Mouse (Mus musculus): ENCODE measurements around the gene Csf2. TPM values are rescaled to one million over a fixed set of nuclear protein-coding genes. Genes with fewer than 3 reads are reported as not detected.

Csf2 gene
- total and polyA plus RNA-seq, 3 experiments: 0.79 to 2.4 (median 1.9) TPM

- no peaks in the 10 kb centered on the region for H3K27me3 ChIP-seq (replicated peaks)
- H3K9me3 ChIP-seq (replicated peaks; ENCODE audit: low read length): no peaks in the 10 kb centered on the region
- dilution Hi-C loops (cut with MboI; ENCODE audit: extremely low pct_ligation_motif_present, extremely low pct_unique_long_range_greater_than_20kb, low sequenced_read_pairs): no loop called here
Measured at GRCm38 (mm10) chr11:54269191-54269896, 19.9 kb upstream of the Csf2 start.

GRCm38 (mm10) chr11:54267177-54267576, 17.7 kb upstream of the Csf2 start, which contains the start of gene Il3:
Gene Il3, minus strand, starts transcription at chr11:54267277.
- Histone ChIP-seq H3K4me3 (replicated peaks in 1 of 3; ENCODE audit: low read depth in 2 of 3, low read length in 2 of 3, poor library complexity in 1 of 3) (no peak within 1 kb of the TSS), H3K27ac (ENCODE audit: insufficient read depth, low read depth) (no peak within 1 kb of the TSS), H3K79me2 (replicated peaks; ENCODE audit: control insufficient read depth, extremely low read depth, insufficient read depth, poor library complexity, severe bottlenecking) (no peaks in the 10 kb centered on the region), H3K4me1 (ENCODE audit: control insufficient read depth in 1 of 2, insufficient read depth in 2 of 2) (peaks cover 13 to 53% of the 10 kb centered on the region in 2 experiments), H3K36me3 (replicated peaks in 1 of 2; ENCODE audit: control insufficient read depth in 1 of 2, insufficient read depth in 1 of 2, low read length in 1 of 2) (no peaks in the 10 kb centered on the region), H3K27me3 (replicated peaks) (no peaks in the 10 kb centered on the region), H3K9ac (ENCODE audit: insufficient read depth, low read depth) (no peak within 1 kb of the TSS), H3K4me2 (ENCODE audit: insufficient read depth, low read depth, poor library complexity, severe bottlenecking) (no peak within 1 kb of the TSS), H3K9me3 (replicated peaks; ENCODE audit: low read length) (no peaks in the 10 kb centered on the region)
- TF ChIP-seq MAX (IDR thresholded peaks at IDR 0.05; ENCODE audit: low read length) (no peak), MAZ (IDR thresholded peaks at IDR 0.05; ENCODE audit: low read depth, low read length) (no peak), UBTF (IDR thresholded peaks at IDR 0.05; ENCODE audit: low read depth, low read length) (no peak), ZMIZ1 (IDR thresholded peaks at IDR 0.05; ENCODE audit: low read depth, low read length) (no peak), ZNF384 (IDR thresholded peaks at IDR 0.05; ENCODE audit: low read depth, low read length) (no peak), TBP (conservative IDR thresholded peaks at IDR 0.05; ENCODE audit: low read depth, low read length) (no peak), NELFE (IDR thresholded peaks at IDR 0.05; ENCODE audit: low read depth, low read length) (no peak)
- in situ Hi-C loops (cut with MboI; ENCODE audit: low pct_ligation_motif_present, low pct_unique_long_range_greater_than_20kb, low sequenced_read_pairs) (loop anchor here (5.0 kb wide), 1 partner anchor 35 kb away; the partner anchor contains the start of gene Acsl6), dilution Hi-C loops (cut with MboI; ENCODE audit: extremely low pct_ligation_motif_present, extremely low pct_unique_long_range_greater_than_20kb, low sequenced_read_pairs) (no loop called here)
- DNase-seq (ENCODE audit: extremely low read depth): no peak

More at GRCm38 (mm10) chr11:54269191-54269896, 19.9 kb upstream of the Csf2 start:
- H3K9ac ChIP-seq (ENCODE audit: insufficient read depth, low read depth): no peak overlapping the region
- H3K36me3 ChIP-seq (replicated peaks in 1 of 2; ENCODE audit: control insufficient read depth in 1 of 2, insufficient read depth in 1 of 2, low read length in 1 of 2): no peaks in the 10 kb centered on the region
- in situ Hi-C loops (cut with MboI; ENCODE audit: low pct_ligation_motif_present, low pct_unique_long_range_greater_than_20kb, low sequenced_read_pairs): loop anchor here (5.0 kb wide), 1 partner anchor 33 kb away; the partner anchor contains the start of gene Acsl6
- no peak overlapping the region for H3K27ac ChIP-seq (ENCODE audit: insufficient read depth, low read depth)
- TF ChIP-seq MYC (IDR thresholded peaks at IDR 0.05; ENCODE audit: low read depth, low read length): 0 out of 2 replicates have a peak, but pooled peaks have one; percentile 39
- peak; percentile 38; the same call in 1 of the 2 replicates for TF ChIP-seq EP300 (IDR thresholded peaks at IDR 0.05; ENCODE audit: low read length)
- TF ChIP-seq E2F4 (IDR thresholded peaks at IDR 0.05; ENCODE audit: insufficient replicate concordance, low read depth, low read length): no peak
- no peak for TF ChIP-seq NELFE (IDR thresholded peaks at IDR 0.05; ENCODE audit: low read depth, low read length)
- TF ChIP-seq POLR2AphosphoS2 (IDR thresholded peaks at IDR 0.05; ENCODE audit: low read depth, low read length): no peak
- TF ChIP-seq GABPA (IDR thresholded peaks at IDR 0.05; ENCODE audit: insufficient replicate concordance, low read depth, low read length): no peak
- TF ChIP-seq ZNF384 (IDR thresholded peaks at IDR 0.05; ENCODE audit: low read depth, low read length): peak; percentile 73
- no peak overlapping the region for H3K4me3 ChIP-seq (replicated peaks in 1 of 3; ENCODE audit: low read depth in 2 of 3, low read length in 2 of 3, poor library complexity in 1 of 3)
- no peaks in the 10 kb centered on the region for H3K79me2 ChIP-seq (replicated peaks; ENCODE audit: control insufficient read depth, extremely low read depth, insufficient read depth, poor library complexity, severe bottlenecking)
- H3K4me2 ChIP-seq (ENCODE audit: insufficient read depth, low read depth, poor library complexity, severe bottlenecking): no peak overlapping the region
- H3K4me1 ChIP-seq (ENCODE audit: control insufficient read depth in 1 of 2, insufficient read depth in 2 of 2): peaks cover 13 to 57% of the 10 kb centered on the region in 2 experiments
- DNase-seq (ENCODE audit: extremely low read depth): no peak
